11 mouse cellular contexts compared by ENCODE assay signal in genomic region chr12:107975897-107976570, GRCm38 (mm10). TPM values are rescaled to one million over a fixed set of nuclear protein-coding genes. Genes with fewer than 3 reads are reported as not detected.
DNase-seq lines count a peak whose midpoint lies in the region; ATAC-seq and TF ChIP-seq lines count a peak whose summit lies in the region.
"Had no signal": no experiment of that assay in that cellular context is flagged by ENCODE, and none has a peak within 500 bp of the region (broad histone marks: within the 10 kb centered on the region; RNA-seq: fewer than 3 reads in every experiment).

No protein-coding gene starts in this region.

- peak overlapping the region; percentile 55; the same call in 1 of the 2 replicates for H3K9ac ChIP-seq in heart, embryonic 14.5 days (ENCODE audit: low read length)
- H3K9ac ChIP-seq in forebrain, embryonic 14.5 days (ENCODE audit: low read length), result peak overlapping the region; percentile 58
- no peak overlapping the region for H3K9ac ChIP-seq in limb, embryonic 14.5 days (ENCODE audit: low read depth, low read length, severe bottlenecking)

- TF ChIP-seq POLR2A in brain, embryonic 14.5 days (IDR thresholded peaks at IDR 0.05; ENCODE audit: borderline replicate concordance, extremely low read depth, insufficient read depth, insufficient read length, poor library complexity, severe bottlenecking), result no peak
- no peak for TF ChIP-seq POLR2A in limb, embryonic 14.5 days (IDR thresholded peaks at IDR 0.05; ENCODE audit: borderline replicate concordance, extremely low read depth, insufficient read depth, insufficient read length)

- no peak overlapping the region for H3K27ac ChIP-seq in heart, embryonic 14.5 days (replicated peaks in 1 of 2; ENCODE audit: control insufficient read depth in 1 of 2, insufficient read depth in 1 of 2, low read depth in 2 of 2, low read length in 2 of 2)
- H3K27ac ChIP-seq in forebrain, embryonic 14.5 days (ENCODE audit: low read depth, low read length), result peak overlapping the region; percentile 83
- H3K27ac ChIP-seq in limb, embryonic 14.5 days (replicated peaks; ENCODE audit: low read depth, low read length), result no peak overlapping the region
- H3K27ac ChIP-seq: macrophage had no signal

- H3K4me1 ChIP-seq in heart, embryonic 14.5 days (ENCODE audit: control insufficient read depth in 2 of 2, insufficient read depth in 2 of 2, low read length in 2 of 2), result peaks cover 39 to 73% of the 10 kb centered on the region in 2 experiments
- peaks cover 99% of the 10 kb centered on the region for H3K4me1 ChIP-seq in forebrain, embryonic 14.5 days (ENCODE audit: control insufficient read depth, insufficient read depth, low read length)
- H3K4me1 ChIP-seq in limb, embryonic 14.5 days (ENCODE audit: control insufficient read depth, insufficient read depth, low read length), result peaks cover 69% of the 10 kb centered on the region

- no peaks in the 10 kb centered on the region for H3K9me3 ChIP-seq in heart, embryonic 14.5 days (ENCODE audit: control insufficient read depth, low read length)
- no peaks in the 10 kb centered on the region for H3K9me3 ChIP-seq in forebrain, embryonic 14.5 days (replicated peaks; ENCODE audit: control insufficient read depth, low read length)
- H3K9me3 ChIP-seq in limb, embryonic 14.5 days (ENCODE audit: control insufficient read depth, low read length), result no peaks in the 10 kb centered on the region

- peaks cover 3% of the 10 kb centered on the region; the same call in 1 of the 2 replicates for H3K27me3 ChIP-seq in heart, embryonic 14.5 days (ENCODE audit: control insufficient read depth, insufficient read depth, low read length)
- no peaks in the 10 kb centered on the region for H3K27me3 ChIP-seq in forebrain, embryonic 14.5 days (replicated peaks; ENCODE audit: control insufficient read depth, insufficient read depth, low read length)
- no peaks in the 10 kb centered on the region for H3K27me3 ChIP-seq in limb, embryonic 14.5 days (ENCODE audit: control insufficient read depth, insufficient read depth, low read length)

- no peaks in the 10 kb centered on the region for H3K36me3 ChIP-seq in heart, embryonic 14.5 days (ENCODE audit: control insufficient read depth, insufficient read depth, low read length)
- H3K36me3 ChIP-seq in forebrain, embryonic 14.5 days (ENCODE audit: control insufficient read depth, insufficient read depth, low read length), result no peaks in the 10 kb centered on the region
- H3K36me3 ChIP-seq in limb, embryonic 14.5 days (ENCODE audit: control insufficient read depth, insufficient read depth, low read length), result no peaks in the 10 kb centered on the region
- H3K36me3 ChIP-seq: G1E had no signal

- intact Hi-C loops in heart, postnatal 10 days (cut with DNase I), result no loop called here

- TF ChIP-seq CTCF in brain, embryonic 14.5 days (IDR thresholded peaks at IDR 0.05; ENCODE audit: borderline replicate concordance, extremely low read depth, insufficient read depth, insufficient read length), result no peak

- WGBS in heart, embryonic 14.5 days, result 48% methylated on average over 14 of the region's 14 CpGs
- WGBS in forebrain, embryonic 14.5 days, result 4% methylated on average over 14 of the region's 14 CpGs
- 14% methylated on average over 14 of the region's 14 CpGs for WGBS in limb, embryonic 14.5 days

- peak overlapping the region; percentile 95 for H3K4me2 ChIP-seq in heart, embryonic 14.5 days (ENCODE audit: low read length)
- H3K4me2 ChIP-seq in forebrain, embryonic 14.5 days (ENCODE audit: low read length), result peak overlapping the region; percentile 73
- peak overlapping the region; percentile 38 for H3K4me2 ChIP-seq in limb, embryonic 14.5 days (replicated peaks; ENCODE audit: low read depth, low read length, severe bottlenecking)

- no peak for ATAC-seq in heart, embryonic 14.5 days (ENCODE audit: insufficient number of reproducible peaks, insufficient read depth, low FRiP score, low read depth)
- ATAC-seq in forebrain, embryonic 14.5 days, result peak; percentile 38; the same call in 1 of the 2 replicates
- ATAC-seq in limb, embryonic 14.5 days (ENCODE audit: low FRiP score, low read depth), result no peak

- DNase-seq in heart, postnatal 10 days, result no peak
- peak; percentile 86 for DNase-seq in brain, embryonic 14.5 days (ENCODE audit: low read depth)
- DNase-seq in forebrain, embryonic 14.5 days (ENCODE audit: low spot score), result peak; percentile 76
- no peak for DNase-seq in limb, embryonic 14.5 days (ENCODE audit: low spot score)
- no peak for DNase-seq in B cell, adult 2 months
- DNase-seq in layer of hippocampus, postnatal 36 days, result no peak
- no peak for DNase-seq in layer of hippocampus, adult 8-10 months (ENCODE audit: low spot score in 2 of 2)
- DNase-seq: kidney, postnatal 25 days had no signal

- peak overlapping the region in 1 of 2 experiments; percentile 16; a peak in 2 of 4 replicates for H3K4me3 ChIP-seq in heart, embryonic 14.5 days (ENCODE audit: control insufficient read depth in 1 of 2, insufficient read depth in 1 of 2, low read depth in 1 of 2, low read length in 2 of 2)
- peak overlapping the region; percentile 15 for H3K4me3 ChIP-seq in forebrain, embryonic 14.5 days (ENCODE audit: low read depth, low read length)
- H3K4me3 ChIP-seq in limb, embryonic 14.5 days (replicated peaks; ENCODE audit: low read length), result peak overlapping the region; percentile 15; the same call in 1 of the 2 replicates

RNA-seq across cellular contexts. Expression of gene Bcl11b, which starts 27.4 kb away (rescaled TPM):
- 4.4 TPM in 2 replicates for polyA plus RNA-seq in heart, embryonic 14.5 days (2014; fragmentation: Nextera tagmentation; extraction: Ambion mirVana)
- 1 to 10 TPM; 1.6 to 1.8 TPM for total RNA-seq in heart, postnatal 10 days (2021)
- 67.1 and 73.3 TPM in 2 replicates for polyA plus RNA-seq in brain, embryonic 14.5 days (2012; rRNA removed)
- polyA plus RNA-seq in forebrain, embryonic 14.5 days (2014; fragmentation: Nextera tagmentation; extraction: Ambion mirVana), result 76.7 and 86.5 TPM in 2 replicates
- 16.0 and 20.1 TPM in 2 replicates for polyA plus RNA-seq in limb, embryonic 14.5 days (2012; rRNA removed)
- polyA plus RNA-seq in limb, embryonic 14.5 days (2014; fragmentation: Nextera tagmentation; extraction: Ambion mirVana), result 26.4 and 26.7 TPM in 2 replicates
- total RNA-seq in layer of hippocampus, postnatal 36 days (2021), result 100 to 1,000 TPM; 134 to 137 TPM
- 100 to 1,000 TPM; 110 to 122 (median 115) TPM for total RNA-seq in layer of hippocampus, adult 8-10 months (2022)
- polyA plus RNA-seq: G1E, macrophage had no signal

Comparison
In these comparisons a context has a peak if more than half of its experiments do, and no peak if none do; other contexts are left out.
1. H3K4me2 ChIP-seq: peak in every context shown above with its lines; median percentile 95 in heart, embryonic 14.5 days; 73 in forebrain, embryonic 14.5 days; 38 in limb, embryonic 14.5 days.
2. DNase-seq: peak in brain, embryonic 14.5 days (single experiment) and forebrain, embryonic 14.5 days (single experiment); none in heart, postnatal 10 days (0 of 2), limb, embryonic 14.5 days (single experiment), B cell, adult 2 months (0 of 2), layer of hippocampus, postnatal 36 days (0 of 2) and layer of hippocampus, adult 8-10 months (0 of 2).